Mouse (Mus musculus): ENCODE results near the gene Map1s.

- no peak for TF ChIP-seq CTCF (IDR thresholded peaks at IDR 0.05; ENCODE audit: insufficient read depth, low read length)
- TF ChIP-seq POLR2A (IDR thresholded peaks at IDR 0.05; ENCODE audit: borderline replicate concordance, extremely low read depth, low read depth, low read length), result no peak
These were observed 20.7 kb downstream of the Map1s start for GRCm38 (mm10) chr8:70926396-70926795.

All from lung, adult 2 months (tissue).